Mouse (Mus musculus): ENCODE measurements around the gene D17Wsu92e. TPM values are rescaled to one million over a fixed set of nuclear protein-coding genes. Genes with fewer than 3 reads are reported as not detected.

D17Wsu92e gene
- polyA plus RNA-seq, 1 experiment from 2014 or later: 22.3 TPM

Other genes starting within 250 kb of the D17Wsu92e start
- gene Nudt3, start 197.2 kb downstream of the D17Wsu92e start, polyA plus RNA-seq (2014; fragmentation: Nextera tagmentation; extraction: Ambion mirVana): 42.8 and 44.2 TPM in 2 replicates
- gene RPS10-NUDT3, start 185.4 kb downstream of the D17Wsu92e start, polyA plus RNA-seq (2014; fragmentation: Nextera tagmentation; extraction: Ambion mirVana): not detected in 2 replicates
- 1,169 and 1,246 TPM in 2 replicates for gene Rps10, start 184.0 kb downstream of the D17Wsu92e start, polyA plus RNA-seq (2014; fragmentation: Nextera tagmentation; extraction: Ambion mirVana)
- gene Pacsin1, start 165.1 kb downstream of the D17Wsu92e start, polyA plus RNA-seq (2014; fragmentation: Nextera tagmentation; extraction: Ambion mirVana): 1.8 and 2.3 TPM in 2 replicates
- gene Spdef, start 91.7 kb downstream of the D17Wsu92e start, polyA plus RNA-seq (2014; fragmentation: Nextera tagmentation; extraction: Ambion mirVana): 13.8 and 18.1 TPM in 2 replicates
- 309 and 325 TPM in 2 replicates for gene Snrpc, start 17.5 kb upstream of the D17Wsu92e start, polyA plus RNA-seq (2014; fragmentation: Nextera tagmentation; extraction: Ambion mirVana)
- 6.4 and 7.5 TPM in 2 replicates for gene Uhrf1bp1, start 35.8 kb upstream of the D17Wsu92e start, polyA plus RNA-seq (2014; fragmentation: Nextera tagmentation; extraction: Ambion mirVana)
- 19.5 and 19.8 TPM in 2 replicates for gene Anks1, start 88.7 kb upstream of the D17Wsu92e start, polyA plus RNA-seq (2014; fragmentation: Nextera tagmentation; extraction: Ambion mirVana)
- gene Taf11, start 89.2 kb upstream of the D17Wsu92e start, polyA plus RNA-seq (2014; fragmentation: Nextera tagmentation; extraction: Ambion mirVana): 63.3 and 67.9 TPM in 2 replicates